Mouse (Mus musculus) intestine, embryonic 16.5 days (tissue): ENCODE data around the gene Wfdc5. TPM values are rescaled to one million over a fixed set of nuclear protein-coding genes. Genes with fewer than 3 reads are reported as not detected.

Experiments used
- ATAC-seq: fragments of 200-750 bp; cut with Nextera tagmentation; 2 replicates; pipeline ENCODE4 v1.8.0; 2017; ENCODE audit warnings: moderate TSS enrichment, moderate library complexity
- H3K27ac ChIP-seq: fragments of 300-500 bp; sonication (generic); 2 replicates; pipeline ENCODE4 v1.5.1; 2014; ENCODE audit warnings: mild to moderate bottlenecking, low read length
- H3K27me3 ChIP-seq: fragments of 300-500 bp; sonication (generic); replicated peaks from 2 replicates; pipeline ENCODE4 v1.6.1; 2014; ENCODE audit warnings: low read length, control low read depth, mixed read lengths; ENCODE audit not compliant: control insufficient read depth, insufficient read depth
- H3K36me3 ChIP-seq: fragments of 300-500 bp; sonication (generic); 2 replicates; pipeline ENCODE4 v1.6.1; 2014; ENCODE audit warnings: low read length, control low read depth; ENCODE audit not compliant: control insufficient read depth, insufficient read depth
- H3K4me1 ChIP-seq: fragments of 300-500 bp; sonication (generic); 2 replicates; pipeline ENCODE4 v1.6.1; 2014; ENCODE audit warnings: low read length, control low read depth, mixed read lengths; ENCODE audit not compliant: control insufficient read depth, insufficient read depth
- H3K4me2 ChIP-seq: fragments of 300-500 bp; sonication (generic); 2 replicates; pipeline ENCODE4 v1.6.1; 2014; ENCODE audit warnings: low read depth, low read length, control low read depth
- H3K4me3 ChIP-seq: fragments of 300-500 bp; sonication (generic); 2 replicates; pipeline ENCODE4 v1.5.1; 2014; ENCODE audit warnings: mild to moderate bottlenecking, low read length
- H3K9ac ChIP-seq: fragments of 300-500 bp; sonication (generic); 2 replicates; pipeline ENCODE4 v1.6.1; 2014; ENCODE audit warnings: low read depth, low read length
- H3K9me3 ChIP-seq: fragments of 300-500 bp; sonication (generic); 2 replicates; pipeline ENCODE4 v1.6.1; 2016; ENCODE audit warnings: low read length, control low read depth; ENCODE audit not compliant: control insufficient read depth
- WGBS: fragments of 180-500 bp; shearing (Covaris S2); extraction: QIAGEN DNeasy Blood & Tissue Kit; methylation state at CpG from one replicate; pipeline ENCODE4 v1.1.7; 2014; 5-methylcytosine and 5-hydroxymethylcytosine counted together
- polyA plus RNA-seq: library from polyadenylated mRNA; unstranded; fragments of >200 nt; fragmentation: Nextera tagmentation; extraction: Ambion mirVana; gene quantifications from 2 replicates; pipeline ENCODE4 v1.2.1, GENCODE M21; 2015

The Wfdc5 gene
- polyA plus RNA-seq, 1 experiment from 2014 or later = not detected

GRCm38 (mm10) chr2:164196700-164196990 is 14.1 kb upstream of the Wfdc5 start:
- Histone ChIP-seq H3K36me3 (no peaks in the 10 kb centered on the region), H3K27me3 (no peaks in the 10 kb centered on the region), H3K4me1 (no peaks in the 10 kb centered on the region), H3K4me2 (no peak overlapping the region), H3K27ac (no peak overlapping the region), H3K9ac (no peak overlapping the region), H3K4me3 (no peak overlapping the region), H3K9me3 (no peaks in the 10 kb centered on the region)
- 85% methylated on average over 5 of the region's 5 CpGs for WGBS
- ATAC-seq = no peak

GRCm38 (mm10) chr2:164195971-164196699 is 13.6 kb upstream of the Wfdc5 start:
- no peak overlapping the region for H3K4me2 ChIP-seq
- no peaks in the 10 kb centered on the region for H3K9me3 ChIP-seq
- ATAC-seq = no peak
- H3K4me3 ChIP-seq = no peak overlapping the region
- H3K27me3 ChIP-seq = no peaks in the 10 kb centered on the region
- no peak overlapping the region for H3K9ac ChIP-seq
- WGBS = 81% methylated on average over 5 of the region's 5 CpGs
- H3K27ac ChIP-seq = no peak overlapping the region
- no peaks in the 10 kb centered on the region for H3K36me3 ChIP-seq
- H3K4me1 ChIP-seq = no peaks in the 10 kb centered on the region

DNA sequence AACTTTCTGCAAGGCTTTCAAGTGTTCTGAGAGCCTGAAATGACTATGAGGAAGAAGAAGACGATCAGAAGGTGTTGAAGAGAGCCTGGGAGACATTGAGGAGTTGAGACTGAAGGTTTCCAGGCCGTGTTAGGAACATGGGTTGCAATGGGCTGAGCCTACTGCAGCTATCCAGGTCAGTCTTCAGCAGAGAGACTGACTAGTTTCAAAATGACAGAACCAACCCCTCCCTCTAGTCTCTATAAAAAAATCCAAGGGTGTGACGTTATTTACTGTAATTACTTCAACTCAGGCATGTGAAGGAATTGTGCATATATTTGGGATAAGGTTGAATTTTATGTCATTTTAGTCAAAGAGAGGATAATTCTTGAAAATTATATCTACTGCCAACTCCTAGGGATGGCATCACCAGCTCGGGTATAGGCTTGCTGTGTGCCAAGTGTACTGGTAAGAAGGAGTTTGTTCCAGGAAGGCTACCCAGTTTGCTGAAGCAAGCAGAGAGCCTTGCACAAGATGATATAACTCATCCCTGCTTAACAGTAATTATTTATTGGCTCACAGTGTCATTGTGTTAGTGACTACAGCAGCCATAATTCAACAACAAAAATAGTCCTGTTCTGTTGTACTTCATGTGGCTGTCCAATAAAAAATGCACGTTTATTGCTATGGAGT is 12.6 kb upstream of the Wfdc5 start:
- Histone ChIP-seq H3K27ac (no peak overlapping the region), H3K27me3 (no peaks in the 10 kb centered on the region), H3K4me1 (no peaks in the 10 kb centered on the region), H3K4me2 (no peak overlapping the region), H3K9ac (no peak overlapping the region), H3K9me3 (no peaks in the 10 kb centered on the region), H3K4me3 (no peak overlapping the region), H3K36me3 (no peaks in the 10 kb centered on the region)
- WGBS = 67% methylated on average over 5 of the region's 5 CpGs
- no peak for ATAC-seq

GRCm38 (mm10) chr2:164192279-164192678 is 9.7 kb upstream of the Wfdc5 start:
- H3K9me3 ChIP-seq = no peaks in the 10 kb centered on the region
- H3K4me2 ChIP-seq = no peak overlapping the region
- H3K9ac ChIP-seq = no peak overlapping the region
- no peak overlapping the region for H3K27ac ChIP-seq
- no peaks in the 10 kb centered on the region for H3K36me3 ChIP-seq
- H3K4me3 ChIP-seq = no peak overlapping the region
- H3K4me1 ChIP-seq = no peaks in the 10 kb centered on the region
- H3K27me3 ChIP-seq = no peaks in the 10 kb centered on the region
- ATAC-seq = no peak

GRCm38 (mm10) chr2:164190576-164190975 is 8.0 kb upstream of the Wfdc5 start, which contains the start of gene Wfdc12:
Gene Wfdc12 (minus strand): TSS chr2:164190608.
- Histone ChIP-seq H3K27me3 (no peaks in the 10 kb centered on the region), H3K4me1 (no peaks in the 10 kb centered on the region), H3K36me3 (no peaks in the 10 kb centered on the region), H3K4me3 (no peak within 1 kb of the TSS), H3K27ac (no peak within 1 kb of the TSS), H3K9ac (no peak within 1 kb of the TSS), H3K9me3 (no peaks in the 10 kb centered on the region), H3K4me2 (no peak within 1 kb of the TSS)
- 87% methylated on average over 6 of the region's 6 CpGs for WGBS
- ATAC-seq = no peak

DNA sequence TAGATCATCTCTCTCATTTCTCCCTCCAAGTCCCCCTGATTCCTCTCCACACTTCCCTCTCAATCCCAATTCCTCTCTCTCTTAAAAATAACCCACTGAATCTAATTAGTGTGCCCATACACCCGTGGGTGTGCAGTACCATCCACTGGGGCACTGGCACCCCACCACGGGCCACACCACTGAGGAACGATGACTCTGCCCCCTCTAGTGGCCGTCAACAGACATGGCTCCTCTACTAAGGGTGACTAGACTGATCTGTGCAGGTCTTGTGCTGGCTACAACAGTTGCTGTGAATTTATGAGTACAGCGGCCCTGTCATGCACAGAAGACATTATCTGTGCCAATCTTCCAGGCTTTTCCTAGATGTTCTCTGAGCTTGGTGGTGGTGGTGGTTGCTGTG is 6.2 kb upstream of the Wfdc5 start:
- no peak overlapping the region for H3K27ac ChIP-seq
- H3K4me1 ChIP-seq = no peaks in the 10 kb centered on the region
- no peak overlapping the region for H3K4me2 ChIP-seq
- no peaks in the 10 kb centered on the region for H3K27me3 ChIP-seq
- no peak overlapping the region for H3K9ac ChIP-seq
- H3K36me3 ChIP-seq = no peaks in the 10 kb centered on the region
- no peaks in the 10 kb centered on the region for H3K9me3 ChIP-seq
- no peak for ATAC-seq
- 28% methylated on average over 5 of the region's 5 CpGs for WGBS
- no peak overlapping the region for H3K4me3 ChIP-seq

- Histone ChIP-seq H3K9ac (no peak overlapping the region), H3K4me2 (no peak overlapping the region), H3K27ac (no peak overlapping the region), H3K27me3 (no peaks in the 10 kb centered on the region), H3K36me3 (no peaks in the 10 kb centered on the region), H3K4me3 (no peak overlapping the region), H3K4me1 (no peaks in the 10 kb centered on the region), H3K9me3 (no peaks in the 10 kb centered on the region)
- 0 out of 2 replicates have a peak, but pooled peaks have one; percentile 53 for ATAC-seq
- WGBS = 42% methylated on average over 9 of the region's 9 CpGs
Measured at GRCm38 (mm10) chr2:164184145-164184719, 1.7 kb upstream of the Wfdc5 start.

DNA sequence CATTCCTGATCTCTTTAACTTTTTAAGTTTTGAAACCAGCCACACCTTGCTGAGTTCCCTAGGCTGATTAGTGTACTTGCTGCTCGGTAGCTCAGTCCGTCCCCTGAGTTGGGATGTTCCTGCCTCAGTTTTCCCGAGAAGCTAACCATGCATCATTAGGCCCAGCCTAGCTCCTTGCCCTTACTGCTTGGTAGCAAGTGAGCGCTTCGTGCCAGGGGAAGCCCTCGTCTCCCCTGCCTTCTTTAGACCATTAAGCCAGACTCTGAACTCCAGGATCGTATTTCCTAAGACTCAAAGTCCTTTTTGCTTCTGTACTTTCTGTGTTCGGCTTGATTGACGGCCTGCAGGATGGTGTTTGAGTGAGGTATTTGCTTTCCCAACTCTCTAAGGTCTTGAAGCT is 798 bp upstream of the Wfdc5 start:
- H3K9me3 ChIP-seq = no peaks in the 10 kb centered on the region
- no peaks in the 10 kb centered on the region; the same call in 1 of the 2 replicates for H3K27me3 ChIP-seq
- H3K4me3 ChIP-seq = no peak overlapping the region
- no peak overlapping the region for H3K9ac ChIP-seq
- peak; percentile 58; the same call in 1 of the 2 replicates for ATAC-seq
- no peaks in the 10 kb centered on the region for H3K4me1 ChIP-seq
- no peak overlapping the region for H3K4me2 ChIP-seq
- H3K27ac ChIP-seq = no peak overlapping the region
- 66% methylated on average over 9 of the region's 9 CpGs for WGBS
- H3K36me3 ChIP-seq = no peaks in the 10 kb centered on the region

DNA sequence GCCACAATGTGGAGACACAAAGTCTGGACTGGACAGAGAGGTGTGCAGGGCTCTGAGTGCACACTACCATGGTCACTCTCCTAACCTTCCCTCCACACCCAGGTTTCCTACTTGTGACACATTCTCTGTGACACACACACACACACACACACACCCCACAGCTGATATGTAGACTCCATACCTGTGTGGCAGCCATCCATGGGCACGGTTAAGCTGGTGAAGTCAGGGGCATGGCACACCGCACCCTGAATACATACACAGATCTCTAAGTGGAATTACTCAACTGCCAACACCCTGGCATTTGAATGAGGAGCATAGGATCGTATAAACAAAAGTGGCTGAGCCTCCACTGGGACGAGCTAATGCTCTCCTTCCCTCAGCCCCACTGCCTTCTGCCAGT is 1.8 kb downstream of the Wfdc5 start:
- WGBS = 76% methylated on average over 4 of the region's 4 CpGs

More for the DNA sequence above, 1.8 kb downstream of the Wfdc5 start:
- no peak overlapping the region for H3K4me3 ChIP-seq
- no peak for ATAC-seq
- no peaks in the 10 kb centered on the region for H3K4me1 ChIP-seq
- H3K9ac ChIP-seq = no peak overlapping the region
- H3K27me3 ChIP-seq = no peaks in the 10 kb centered on the region; the same call in 1 of the 2 replicates
- H3K9me3 ChIP-seq = no peaks in the 10 kb centered on the region
- no peaks in the 10 kb centered on the region for H3K36me3 ChIP-seq
- H3K4me2 ChIP-seq = no peak overlapping the region
- no peak overlapping the region for H3K27ac ChIP-seq
